Mouse (Mus musculus) embryo, embryonic 11 days (tissue): ENCODE measurements around the gene Notch2.

Experiments
- DNase-seq: peaks from one replicate; pipeline ENCODE4 v3.0.0-alpha.2; 2015

Gene Notch2

DNA sequence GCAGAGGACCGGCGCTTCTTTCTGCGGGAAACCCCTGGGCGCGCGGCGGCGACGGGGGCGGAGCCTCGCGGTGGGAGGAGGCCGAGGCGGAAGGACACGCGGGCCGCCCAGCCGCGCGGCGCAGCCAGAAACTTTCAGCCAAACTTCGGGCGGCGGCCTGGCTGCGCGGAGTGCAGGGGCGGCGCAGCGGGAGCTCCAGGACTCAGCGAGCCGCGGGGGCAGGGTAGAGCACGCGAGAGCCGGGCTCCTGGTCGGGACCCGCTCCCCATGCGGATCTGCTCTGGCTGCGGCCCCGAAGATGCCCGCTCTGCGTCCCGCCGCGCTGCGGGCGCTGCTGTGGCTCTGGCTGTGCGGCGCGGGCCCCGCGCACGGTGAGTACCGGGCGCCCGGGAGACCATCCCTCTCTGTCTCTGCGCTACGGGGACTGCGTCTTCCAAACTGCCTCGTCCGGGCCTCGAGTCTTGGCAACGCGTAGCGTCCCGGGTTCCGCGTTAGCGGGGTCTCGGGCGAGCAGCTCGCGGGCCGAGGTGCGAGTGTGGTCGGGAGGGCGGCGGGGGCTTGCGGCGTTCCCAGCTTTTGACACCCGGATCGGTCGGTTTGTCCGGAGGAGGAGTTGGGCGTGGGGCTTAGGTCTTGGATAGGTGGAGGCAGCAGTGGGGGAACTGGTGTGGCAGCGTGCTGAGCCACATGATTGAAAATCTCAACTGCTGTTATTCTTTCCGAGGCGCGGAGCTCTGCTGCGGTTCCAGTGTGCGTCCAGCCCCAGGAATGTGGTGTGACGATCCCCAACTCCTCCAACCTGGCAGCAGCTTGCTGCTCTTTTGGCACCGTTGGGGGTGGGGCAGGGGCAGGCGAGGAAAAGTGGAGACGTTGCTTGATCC is at the start of gene Notch2:
Notch2 (plus strand) TSS at position 127 of the 881 bp plus-strand sequence.
- DNase-seq, result peak; percentile 98

- DNase-seq, result peak; percentile 76
Observed at GRCm38 (mm10) chr3:97964878-97965353, 48.4 kb upstream of the Notch2 start.

GRCm38 (mm10) chr3:97967627-97968026 is 45.7 kb upstream of the Notch2 start:
- no peak for DNase-seq

- DNase-seq, result no peak
Observed at GRCm38 (mm10) chr3:97968191-97968590, 45.1 kb upstream of the Notch2 start.

DNA sequence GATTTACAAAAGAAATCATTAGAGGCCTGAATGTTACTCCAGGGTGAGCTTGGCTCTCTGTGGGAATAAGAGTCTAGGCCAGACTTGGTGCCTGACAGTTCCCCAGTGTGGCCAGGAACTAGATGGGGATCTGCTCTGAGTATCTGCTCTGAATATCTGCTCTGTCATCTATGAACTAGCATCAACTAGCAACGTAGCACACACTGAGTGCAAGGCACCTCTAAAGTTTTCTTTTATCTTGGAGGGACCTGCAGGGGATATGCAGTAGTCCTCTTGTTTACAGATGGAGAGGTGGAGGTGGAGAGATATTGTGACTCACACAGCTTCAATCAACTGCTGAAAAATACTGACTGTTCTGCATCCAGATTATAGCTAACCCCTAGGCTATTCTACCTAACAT is 44.3 kb upstream of the Notch2 start:
- DNase-seq, result no peak

GRCm38 (mm10) chr3:97971117-97971516 is 42.2 kb upstream of the Notch2 start:
- DNase-seq, result no peak

GRCm38 (mm10) chr3:97972200-97972599 is 41.1 kb upstream of the Notch2 start:
- no peak for DNase-seq

DNA sequence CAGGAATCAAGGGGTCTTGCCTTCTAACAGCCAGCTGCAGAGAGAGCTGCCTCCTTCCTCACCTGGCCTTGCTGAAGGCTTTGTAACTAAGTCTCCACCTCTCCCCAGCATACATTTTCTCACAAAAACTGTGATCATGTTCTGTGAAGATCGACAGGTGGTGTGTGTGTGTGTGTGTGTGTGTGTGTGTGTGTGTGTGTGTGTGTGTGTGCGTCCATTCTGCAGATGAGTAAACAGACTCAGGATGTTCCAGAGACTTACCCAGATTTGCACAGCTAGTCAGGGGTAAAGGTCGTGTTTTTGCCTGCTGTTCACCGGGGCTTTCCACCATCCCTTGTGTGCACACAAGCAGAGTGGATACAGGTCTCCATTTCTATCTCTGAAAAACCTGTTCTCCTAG is 40.6 kb upstream of the Notch2 start:
- no peak for DNase-seq

DNA sequence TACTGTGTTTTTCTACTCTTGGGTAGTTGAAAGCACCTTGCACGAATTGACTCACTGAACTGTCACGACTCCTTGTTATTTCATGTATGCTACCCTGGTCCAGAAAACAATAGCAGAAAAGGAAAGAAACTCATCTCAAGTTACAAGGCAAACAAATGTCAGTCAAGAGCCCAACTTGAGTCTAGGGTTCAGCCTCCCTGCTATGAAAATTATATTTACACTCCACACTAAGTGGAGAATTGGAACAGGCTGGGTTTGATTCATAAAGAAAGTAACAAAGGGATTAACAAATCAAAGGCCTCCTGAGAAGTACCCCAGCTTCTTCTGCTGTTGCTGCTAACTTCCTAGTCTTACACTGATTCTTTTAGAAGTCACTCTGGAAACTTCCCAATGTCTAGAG is 40.0 kb upstream of the Notch2 start:
- no peak for DNase-seq

DNA sequence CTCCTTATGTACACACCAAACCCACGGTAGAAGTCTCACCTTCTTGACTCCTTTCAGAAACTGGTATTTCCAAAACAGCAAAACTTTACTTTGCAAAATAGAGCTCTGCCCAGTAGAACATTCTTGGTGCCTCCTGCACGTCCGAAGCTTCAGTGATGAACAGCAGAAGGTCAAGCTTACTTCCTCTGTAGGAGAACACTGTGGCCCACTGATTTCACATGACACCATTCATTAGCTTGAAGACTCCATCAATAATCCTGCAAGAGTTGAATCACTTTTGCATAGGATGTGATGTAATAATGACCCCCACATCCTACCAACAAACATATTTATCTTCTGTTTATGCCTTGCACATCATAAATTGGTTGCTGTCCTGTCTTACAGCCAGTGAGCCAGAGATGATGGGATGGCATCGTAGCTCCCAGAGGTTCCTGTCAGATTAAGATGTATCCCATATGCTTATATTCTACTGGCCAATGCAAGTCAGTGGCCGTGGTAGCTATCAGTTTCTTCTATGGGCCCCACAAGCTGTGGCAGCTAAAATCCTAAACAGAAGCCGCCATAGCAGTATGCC is 39.0 kb upstream of the Notch2 start:
- DNase-seq, result no peak

- DNase-seq, result no peak
Observed at GRCm38 (mm10) chr3:97976706-97977105, 36.6 kb upstream of the Notch2 start.

- no peak for DNase-seq
Observed at GRCm38 (mm10) chr3:97978710-97979109, 34.6 kb upstream of the Notch2 start.

DNA sequence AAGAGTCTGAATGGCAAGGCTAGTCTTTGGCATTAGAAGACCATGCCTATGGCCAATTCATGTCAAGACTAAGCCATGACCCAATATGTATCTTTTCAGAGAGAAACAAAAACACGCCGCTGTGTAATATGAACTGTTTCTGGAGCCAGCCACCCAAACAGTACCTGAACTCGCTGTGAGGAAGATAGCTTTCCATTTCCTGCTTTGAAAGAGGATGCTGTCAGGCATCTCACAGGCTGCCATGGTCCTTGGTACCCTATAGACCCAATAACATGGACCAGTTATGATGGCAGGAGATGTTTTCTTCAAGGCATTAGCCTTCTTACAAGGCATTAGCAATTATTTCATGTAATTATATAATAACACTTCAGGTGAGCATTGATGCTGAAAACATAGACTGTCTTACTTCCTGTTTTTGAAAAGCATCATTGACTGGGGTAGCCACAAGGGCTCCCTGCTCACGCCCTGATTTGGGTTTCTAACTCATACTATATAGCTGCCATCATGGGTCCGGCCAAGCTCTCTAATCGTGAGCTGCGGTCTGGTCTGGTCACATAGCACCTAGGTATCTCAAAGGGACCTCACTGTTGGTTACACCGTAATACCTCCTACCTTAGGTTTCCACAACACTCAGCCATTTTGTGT is 32.5 kb upstream of the Notch2 start:
- no peak for DNase-seq

DNA sequence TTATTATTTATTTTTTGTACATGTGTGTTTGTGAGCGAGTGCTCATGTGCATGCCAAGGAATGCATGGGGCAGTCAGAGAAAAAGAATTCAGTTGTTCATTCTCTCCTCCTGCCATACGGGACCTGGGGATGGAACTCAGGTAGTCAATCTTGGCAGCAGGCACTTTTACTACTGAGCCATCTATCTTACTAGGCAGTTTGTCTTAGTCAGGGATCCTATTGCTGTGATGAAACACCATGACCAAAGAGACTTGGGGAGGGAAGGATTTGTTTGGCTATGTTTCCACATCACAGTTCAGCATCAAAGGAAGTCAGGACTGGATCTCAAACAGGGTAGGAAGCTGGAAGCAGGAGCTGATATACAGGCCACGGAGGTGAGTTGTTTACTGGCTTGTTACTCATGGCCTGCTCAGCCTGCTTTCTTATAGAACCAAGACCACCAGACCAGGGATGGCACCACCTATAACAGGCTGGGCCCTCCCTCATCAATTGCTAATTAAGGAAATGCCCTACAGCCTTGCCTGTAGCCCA is 31.9 kb upstream of the Notch2 start:
- no peak for DNase-seq

GRCm38 (mm10) chr3:97984870-97985506 is 28.3 kb upstream of the Notch2 start:
- no peak for DNase-seq

DNA sequence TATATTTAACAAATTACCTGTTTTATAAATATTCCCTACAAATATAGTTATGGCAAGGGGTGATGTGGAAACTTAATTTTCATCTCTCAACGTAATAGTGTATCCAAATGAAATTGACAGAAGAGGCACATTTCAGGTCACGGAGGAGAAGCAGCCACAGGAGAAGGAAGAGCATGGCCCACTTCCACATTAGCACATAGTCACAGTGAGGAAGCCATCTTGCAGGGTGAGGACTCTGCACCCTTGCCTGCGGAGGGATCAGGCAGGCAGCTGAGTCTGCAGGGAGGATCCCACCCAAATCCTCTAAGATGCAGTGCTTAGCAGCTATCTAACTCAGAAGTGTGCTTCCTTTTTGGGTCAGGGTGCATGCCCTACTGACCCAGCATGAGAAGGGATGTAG is 27.6 kb upstream of the Notch2 start:
- DNase-seq, result no peak

GRCm38 (mm10) chr3:97987153-97987552 is 26.2 kb upstream of the Notch2 start:
- DNase-seq, result no peak

- no peak for DNase-seq
Observed at GRCm38 (mm10) chr3:97988756-97989155, 24.6 kb upstream of the Notch2 start.

DNA sequence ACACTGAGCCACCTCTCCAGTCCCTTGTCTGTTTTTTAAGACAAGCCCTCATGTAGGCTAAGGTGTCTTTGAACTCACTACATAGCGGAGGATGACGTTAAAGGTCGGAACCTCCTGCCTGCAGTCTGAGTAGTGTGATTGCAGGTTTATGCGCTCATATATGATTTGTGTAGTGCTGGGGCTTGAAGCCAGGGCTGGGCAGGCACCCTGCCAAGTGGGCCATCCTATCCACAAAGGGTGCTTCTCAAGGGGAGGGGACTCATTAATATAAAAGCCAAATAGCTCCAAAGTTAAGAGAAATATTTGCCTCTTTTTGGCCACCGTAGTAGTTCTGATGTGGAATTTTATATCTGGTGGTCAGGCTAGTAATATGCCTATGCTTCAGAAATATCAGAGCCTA is 22.8 kb upstream of the Notch2 start:
- no peak for DNase-seq

DNA sequence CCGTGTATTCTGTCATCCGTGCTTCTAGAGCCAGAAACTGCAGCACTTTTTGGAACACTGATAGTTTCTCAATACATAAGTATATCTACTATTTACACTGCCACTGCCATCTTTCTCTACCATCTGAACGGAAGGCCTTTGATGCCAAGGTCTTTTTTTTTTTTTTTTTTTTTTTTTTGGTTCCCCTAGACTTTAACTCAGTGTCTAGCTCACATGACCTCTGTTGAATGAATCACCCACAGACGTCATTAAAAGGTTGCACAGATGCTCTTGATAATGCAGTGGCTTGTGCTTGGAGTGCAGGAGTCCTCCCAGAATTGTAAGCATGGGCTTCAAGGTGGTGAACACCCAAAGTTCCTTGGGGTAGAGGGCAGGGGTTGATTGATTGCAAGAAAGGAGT is 21.0 kb upstream of the Notch2 start:
- no peak for DNase-seq

- no peak for DNase-seq
Observed at GRCm38 (mm10) chr3:97993196-97993595, 20.1 kb upstream of the Notch2 start.

- DNase-seq, result no peak
Observed at GRCm38 (mm10) chr3:97993920-97994545, 19.3 kb upstream of the Notch2 start.

DNA sequence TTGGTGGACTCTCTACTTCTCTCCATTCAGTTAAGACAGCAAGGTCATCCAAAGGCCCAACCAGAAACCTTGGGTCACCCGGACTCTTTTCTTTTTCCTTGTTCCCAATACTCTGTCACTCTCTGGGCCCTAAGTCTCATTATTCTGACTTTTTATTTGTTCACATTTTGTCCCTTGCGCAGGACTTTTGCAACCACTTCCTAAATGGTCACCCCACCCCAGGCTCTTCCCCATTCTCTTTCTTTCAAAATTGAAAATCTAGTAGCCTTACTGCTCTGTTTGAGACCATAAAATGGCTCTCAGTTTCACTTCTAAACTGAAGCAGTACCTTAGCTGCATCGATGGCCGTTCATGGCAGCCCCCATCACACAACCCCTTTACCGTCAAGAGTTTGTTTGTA is 18.5 kb upstream of the Notch2 start:
- DNase-seq, result no peak
